Mouse (Mus musculus) liver, embryonic 11.5 days (tissue): ENCODE results near the gene Mad1l1. TPM values are rescaled to one million over a fixed set of nuclear protein-coding genes. Genes with fewer than 3 reads are reported as not detected.

Source experiments
- ATAC-seq: fragments of 200-750 bp; cut with Nextera tagmentation; replicated peaks from 2 replicates; pipeline ENCODE4 v1.8.0; 2017; ENCODE audit warnings: moderate number of reproducible peaks, mild to moderate bottlenecking, moderate TSS enrichment, moderate library complexity; ENCODE audit not compliant: low FRiP score
- DNase-seq: peaks from one replicate; pipeline ENCODE4 v3.0.0-alpha.2; 2017; ENCODE audit warnings: low spot score
- H3K27ac ChIP-seq: fragments of 300-500 bp; sonication (generic); 2 replicates; pipeline ENCODE4 v1.5.1; 2014; ENCODE audit warnings: mild to moderate bottlenecking, low read depth, low read length, control low read depth
- H3K27me3 ChIP-seq: fragments of 300-500 bp; sonication (generic); replicated peaks from 2 replicates; pipeline ENCODE4 v1.6.1; 2014; ENCODE audit warnings: low read length, mixed read lengths; ENCODE audit not compliant: control insufficient read depth, insufficient read depth
- H3K36me3 ChIP-seq: fragments of 300-500 bp; sonication (generic); 2 replicates; pipeline ENCODE4 v1.6.1; 2014; ENCODE audit warnings: mild to moderate bottlenecking, low read length, moderate library complexity, mixed read lengths; ENCODE audit not compliant: control insufficient read depth, insufficient read depth
- H3K4me1 ChIP-seq: fragments of 300-500 bp; sonication (generic); replicated peaks from 2 replicates; pipeline ENCODE4 v1.6.1; 2014; ENCODE audit warnings: low read length, mixed read lengths; ENCODE audit not compliant: control insufficient read depth, insufficient read depth
- H3K4me2 ChIP-seq: fragments of 300-500 bp; sonication (generic); 2 replicates; pipeline ENCODE4 v1.6.1; 2014; ENCODE audit warnings: mild to moderate bottlenecking, control low read depth, moderate library complexity
- H3K4me3 ChIP-seq: fragments of 300-500 bp; sonication (generic); 2 replicates; pipeline ENCODE4 v1.5.1; 2014; ENCODE audit warnings: low read depth, low read length, control low read depth
- H3K9ac ChIP-seq: fragments of 300-500 bp; sonication (generic); 2 replicates; pipeline ENCODE4 v1.6.1; 2014; ENCODE audit warnings: low read depth, low read length, control low read depth
- H3K9me3 ChIP-seq: fragments of 300-500 bp; sonication (generic); 2 replicates; pipeline ENCODE4 v1.6.1; 2016; ENCODE audit warnings: low read length, inconsistent platforms, mixed read lengths; ENCODE audit not compliant: control insufficient read depth
- WGBS: fragments of 180-500 bp; shearing (Covaris S2); extraction: QIAGEN DNeasy Blood & Tissue Kit; methylation state at CpG from one replicate; pipeline ENCODE4 v1.1.7; 2014; 5-methylcytosine and 5-hydroxymethylcytosine counted together
- polyA plus RNA-seq: library from polyadenylated mRNA; unstranded; fragments of >200 nt; fragmentation: Nextera tagmentation; extraction: Ambion mirVana; gene quantifications from 2 replicates; pipeline ENCODE4 v1.2.1, GENCODE M21; 2014

Gene Mad1l1
- polyA plus RNA-seq, 1 experiment from 2014 or later: 43.0 TPM

DNA sequence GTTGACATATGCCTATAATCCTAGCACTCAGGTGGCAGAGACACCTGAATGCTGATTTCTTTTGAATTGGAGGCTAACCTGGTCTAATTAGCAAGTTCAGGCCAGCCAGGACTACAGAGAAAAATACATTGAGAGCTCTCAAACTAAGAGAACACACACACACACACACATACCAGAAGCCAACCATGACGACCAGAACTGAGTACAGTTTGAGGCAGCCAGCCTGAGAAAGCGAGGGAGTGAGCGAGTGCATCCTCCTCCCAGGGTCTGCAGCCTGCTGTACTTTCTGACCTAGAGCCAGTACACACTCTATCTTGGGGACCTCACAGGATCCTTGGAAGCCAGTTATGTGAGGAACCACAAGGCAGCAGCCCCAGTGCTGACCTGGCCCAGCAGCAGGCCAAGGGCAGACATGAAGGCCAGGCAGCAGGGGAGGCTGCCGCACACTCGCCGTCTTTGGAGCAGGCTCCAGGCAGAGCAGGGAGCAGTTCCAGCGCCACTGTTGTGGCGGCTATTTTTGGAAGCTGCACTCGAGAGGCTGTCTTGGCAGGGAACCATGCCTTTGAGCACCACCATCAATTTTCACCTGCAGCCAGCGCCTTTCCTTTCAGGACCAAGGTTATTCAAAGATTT, 143.2 kb downstream of the Mad1l1 start:
- H3K27me3 ChIP-seq: no peaks in the 10 kb centered on the region
- no peak overlapping the region for H3K4me2 ChIP-seq
- no peak overlapping the region for H3K9ac ChIP-seq
- peaks cover 2% of the 10 kb centered on the region for H3K4me1 ChIP-seq
- no peaks in the 10 kb centered on the region for H3K36me3 ChIP-seq
- no peak for ATAC-seq
- DNase-seq: no peak
- H3K27ac ChIP-seq: no peak overlapping the region
- 68% methylated on average over 10 of the region's 10 CpGs for WGBS
- H3K4me3 ChIP-seq: no peak overlapping the region
- H3K9me3 ChIP-seq: no peaks in the 10 kb centered on the region

GRCm38 (mm10) chr5:140177582-140177981, 143.8 kb downstream of the Mad1l1 start:
- DNase-seq (no peak), ATAC-seq (no peak)
- Histone ChIP-seq H3K9ac (no peak overlapping the region), H3K36me3 (no peaks in the 10 kb centered on the region), H3K27ac (no peak overlapping the region), H3K9me3 (no peaks in the 10 kb centered on the region), H3K4me1 (peaks cover 2% of the 10 kb centered on the region), H3K4me3 (no peak overlapping the region), H3K4me2 (no peak overlapping the region), H3K27me3 (no peaks in the 10 kb centered on the region)
- WGBS: 72% methylated on average over 8 of the region's 8 CpGs

DNA sequence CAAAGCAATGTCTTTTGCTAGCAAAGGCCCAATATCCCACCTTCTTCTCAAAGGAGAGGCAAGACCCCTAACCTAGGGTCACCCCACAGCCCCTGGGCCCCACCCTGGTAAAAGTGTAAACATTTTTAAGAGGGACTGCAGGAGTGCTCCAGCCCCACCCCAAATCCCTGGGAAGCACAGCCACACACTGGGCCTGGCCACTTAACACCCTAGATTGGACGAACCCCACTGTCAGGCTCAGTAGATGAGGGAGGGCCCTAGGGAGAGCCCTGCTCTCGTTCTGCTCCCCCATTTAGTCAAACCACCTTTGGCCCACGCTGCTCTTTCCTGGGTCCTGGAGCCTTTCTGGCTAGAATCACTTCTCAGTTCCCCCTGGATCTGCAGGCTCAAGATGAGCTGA, 145.0 kb downstream of the Mad1l1 start:
- no peaks in the 10 kb centered on the region for H3K36me3 ChIP-seq
- H3K9ac ChIP-seq: no peak overlapping the region
- no peaks in the 10 kb centered on the region for H3K27me3 ChIP-seq
- H3K4me1 ChIP-seq: peaks cover 2% of the 10 kb centered on the region
- H3K9me3 ChIP-seq: no peaks in the 10 kb centered on the region
- ATAC-seq (no peak), DNase-seq (no peak)
- H3K4me2 ChIP-seq: no peak overlapping the region
- H3K4me3 ChIP-seq: no peak overlapping the region
- H3K27ac ChIP-seq: no peak overlapping the region
- 70% methylated on average over 3 of the region's 3 CpGs for WGBS

DNA sequence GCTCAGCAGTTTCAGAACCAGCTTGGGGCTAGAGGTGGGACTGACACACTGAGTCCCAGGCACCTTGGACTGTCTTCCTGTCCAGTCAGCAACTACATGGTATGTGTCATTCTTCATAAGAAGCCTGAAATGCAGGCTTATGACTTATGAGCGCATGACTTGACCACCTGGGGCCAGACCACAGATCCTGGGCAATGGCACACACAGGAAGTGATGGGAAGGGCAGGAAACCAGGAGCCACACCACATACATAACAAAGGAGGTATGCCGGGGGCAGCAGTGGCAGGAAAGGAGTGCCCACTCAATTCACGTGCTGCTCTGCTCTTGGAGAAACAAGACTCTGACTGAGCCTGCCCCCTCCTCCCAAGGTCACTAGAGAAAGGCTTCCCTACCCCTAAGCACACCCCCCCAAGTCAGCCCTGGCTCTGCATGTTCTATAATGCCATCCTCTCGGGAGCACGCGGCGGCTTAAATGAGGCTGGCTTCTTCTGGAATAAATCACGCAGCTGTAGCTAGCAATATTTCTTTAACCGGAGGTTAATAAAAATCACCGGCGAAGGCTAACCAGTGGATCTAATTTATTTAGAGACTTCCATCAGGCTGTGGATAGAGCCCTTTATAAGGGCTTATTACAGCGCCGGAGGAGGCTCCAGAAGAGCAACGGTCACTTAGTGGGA, 146.4 kb downstream of the Mad1l1 start:
- peaks cover 2% of the 10 kb centered on the region for H3K4me1 ChIP-seq
- H3K27ac ChIP-seq: no peak overlapping the region
- no peak overlapping the region for H3K4me3 ChIP-seq
- H3K4me2 ChIP-seq: no peak overlapping the region
- H3K9ac ChIP-seq: no peak overlapping the region
- DNase-seq: no peak
- no peaks in the 10 kb centered on the region for H3K9me3 ChIP-seq
- no peaks in the 10 kb centered on the region for H3K36me3 ChIP-seq
- no peak for ATAC-seq
- H3K27me3 ChIP-seq: no peaks in the 10 kb centered on the region
- WGBS: 83% methylated on average over 14 of the region's 14 CpGs

GRCm38 (mm10) chr5:140174066-140174465, 147.3 kb downstream of the Mad1l1 start:
- Histone ChIP-seq H3K9me3 (no peaks in the 10 kb centered on the region), H3K36me3 (no peaks in the 10 kb centered on the region), H3K4me3 (no peak overlapping the region), H3K4me2 (no peak overlapping the region), H3K27ac (no peak overlapping the region), H3K4me1 (peaks cover 2% of the 10 kb centered on the region), H3K27me3 (no peaks in the 10 kb centered on the region), H3K9ac (no peak overlapping the region)
- DNase-seq (no peak), ATAC-seq (no peak)
- 61% methylated on average over 3 of the region's 3 CpGs for WGBS

DNA sequence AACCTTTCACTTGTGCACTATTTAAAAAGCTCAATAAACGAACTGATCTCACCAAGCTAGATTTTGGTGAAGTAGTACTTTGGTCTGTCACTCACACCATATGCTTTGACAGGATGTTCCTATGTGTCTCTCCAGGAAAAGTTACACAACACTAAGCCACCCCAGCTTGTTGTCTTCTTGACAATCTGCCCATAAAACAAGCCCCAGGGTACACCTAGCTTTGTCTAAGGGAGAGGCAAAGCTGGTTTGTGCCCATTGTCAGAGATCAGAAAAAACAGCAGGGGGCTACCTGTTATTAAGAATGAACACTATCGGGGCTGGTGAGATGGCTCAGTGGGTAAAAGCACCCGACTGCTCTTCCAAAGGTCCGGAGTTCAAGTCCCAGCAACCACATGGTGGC, 148.2 kb downstream of the Mad1l1 start:
- H3K9me3 ChIP-seq: no peaks in the 10 kb centered on the region
- H3K27ac ChIP-seq: no peak overlapping the region
- DNase-seq: no peak
- ATAC-seq: no peak
- no peak overlapping the region for H3K4me3 ChIP-seq
- H3K9ac ChIP-seq: no peak overlapping the region
- no peaks in the 10 kb centered on the region for H3K36me3 ChIP-seq
- 81% methylated on average over 4 of the region's 4 CpGs for WGBS
- H3K27me3 ChIP-seq: no peaks in the 10 kb centered on the region
- no peak overlapping the region for H3K4me2 ChIP-seq
- H3K4me1 ChIP-seq: no peaks in the 10 kb centered on the region; the same call in 1 of the 2 replicates

- ATAC-seq (no peak), DNase-seq (no peak)
- H3K27ac ChIP-seq: no peak overlapping the region
- no peaks in the 10 kb centered on the region for H3K36me3 ChIP-seq
- H3K4me3 ChIP-seq: no peak overlapping the region
- 68% methylated on average over 1 of the region's 1 CpGs for WGBS
- H3K4me1 ChIP-seq: no peaks in the 10 kb centered on the region
- H3K27me3 ChIP-seq: no peaks in the 10 kb centered on the region
- H3K9ac ChIP-seq: no peak overlapping the region
- no peak overlapping the region for H3K4me2 ChIP-seq
- H3K9me3 ChIP-seq: no peaks in the 10 kb centered on the region
Observed at GRCm38 (mm10) chr5:140171710-140172109, 149.6 kb downstream of the Mad1l1 start.

GRCm38 (mm10) chr5:140167531-140167930, 153.8 kb downstream of the Mad1l1 start:
- H3K9ac ChIP-seq: no peak overlapping the region
- no peaks in the 10 kb centered on the region for H3K27me3 ChIP-seq
- no peaks in the 10 kb centered on the region for H3K9me3 ChIP-seq
- H3K4me2 ChIP-seq: no peak overlapping the region
- DNase-seq (no peak), ATAC-seq (no peak)
- H3K36me3 ChIP-seq: no peaks in the 10 kb centered on the region
- WGBS: 70% methylated on average over 6 of the region's 6 CpGs
- H3K4me3 ChIP-seq: no peak overlapping the region
- H3K4me1 ChIP-seq: no peaks in the 10 kb centered on the region
- no peak overlapping the region for H3K27ac ChIP-seq

GRCm38 (mm10) chr5:140167080-140167479, 154.3 kb downstream of the Mad1l1 start:
- WGBS: 85% methylated on average over 6 of the region's 6 CpGs
- ATAC-seq (no peak), DNase-seq (no peak)
- H3K36me3 ChIP-seq: no peaks in the 10 kb centered on the region
- H3K27ac ChIP-seq: no peak overlapping the region
- H3K9ac ChIP-seq: no peak overlapping the region
- no peak overlapping the region for H3K4me2 ChIP-seq
- H3K9me3 ChIP-seq: no peaks in the 10 kb centered on the region
- no peaks in the 10 kb centered on the region for H3K27me3 ChIP-seq
- no peaks in the 10 kb centered on the region for H3K4me1 ChIP-seq
- no peak overlapping the region for H3K4me3 ChIP-seq
